Mouse (Mus musculus): ENCODE results near the gene Fap. TPM values are rescaled to one million over a fixed set of nuclear protein-coding genes. Genes with fewer than 3 reads are reported as not detected.

Fap gene
- polyA plus RNA-seq, 1 experiment from 2014 or later, result not detected

GRCm38 (mm10) chr2:62531065-62531464 lies 42.8 kb downstream of the Fap start:
- ChIA-PET CTCF (no interaction called here), POLR2A (interaction anchor here (0.5 kb wide), 1 partner anchor 751 kb away, joined by 3 read pairs; no protein-coding TSS in a partner anchor)
- DNase-seq (ENCODE audit: low read depth, low spot score) (no peak), ATAC-seq (no peak)
- in situ Hi-C loops (cut with MboI; ENCODE audit: low pct_unique_long_range_greater_than_20kb), result no loop called here
- H3K27me3 ChIP-seq, result peaks cover 13% of the 10 kb centered on the region
- no peak for TF ChIP-seq CTCF (IDR thresholded peaks at IDR 0.05)

- no peak for ATAC-seq
- DNase-seq (ENCODE audit: low read depth, low spot score), result no peak
- peaks cover 22% of the 10 kb centered on the region for H3K27me3 ChIP-seq
- TF ChIP-seq CTCF (IDR thresholded peaks at IDR 0.05), result no peak
- in situ Hi-C loops (cut with MboI; ENCODE audit: low pct_unique_long_range_greater_than_20kb), result no loop called here
- ChIA-PET CTCF (no interaction called here), POLR2A (no interaction called here)
Measured at GRCm38 (mm10) chr2:62526399-62526798, 47.5 kb downstream of the Fap start.

- ATAC-seq, result no peak
- H3K27me3 ChIP-seq, result peaks cover 31% of the 10 kb centered on the region
- DNase-seq (ENCODE audit: low read depth, low spot score), result no peak
- ChIA-PET CTCF (no interaction called here), POLR2A (no interaction called here)
- no peak for TF ChIP-seq CTCF (IDR thresholded peaks at IDR 0.05)
- in situ Hi-C loops (cut with MboI; ENCODE audit: low pct_unique_long_range_greater_than_20kb), result no loop called here
Measured at GRCm38 (mm10) chr2:62517790-62518189, 56.1 kb downstream of the Fap start.

- no peak for TF ChIP-seq CTCF (IDR thresholded peaks at IDR 0.05)
- in situ Hi-C loops (cut with MboI; ENCODE audit: low pct_unique_long_range_greater_than_20kb), result no loop called here
Measured at GRCm38 (mm10) chr2:62514477-62514876, 59.4 kb downstream of the Fap start.

GRCm38 (mm10) chr2:62513477-62513876 lies 60.4 kb downstream of the Fap start:
- H3K27me3 ChIP-seq, result peaks cover 23% of the 10 kb centered on the region
- ATAC-seq, result no peak
- no peak for TF ChIP-seq CTCF (IDR thresholded peaks at IDR 0.05)
- in situ Hi-C loops (cut with MboI; ENCODE audit: low pct_unique_long_range_greater_than_20kb), result no loop called here
- POLR2A ChIA-PET, result no interaction called here
- CTCF ChIA-PET, result no interaction called here
- no peak for DNase-seq (ENCODE audit: low read depth, low spot score)

More at GRCm38 (mm10) chr2:62514477-62514876, 59.4 kb downstream of the Fap start:
- H3K27me3 ChIP-seq, result peaks cover 26% of the 10 kb centered on the region
- ATAC-seq (no peak), DNase-seq (ENCODE audit: low read depth, low spot score) (no peak)
- CTCF ChIA-PET, result interaction anchor here (1.3 kb wide), 1 partner anchor 30 kb away, joined by 3 read pairs; no protein-coding TSS in a partner anchor
- POLR2A ChIA-PET, result no interaction called here

GRCm38 (mm10) chr2:62507130-62507529 lies 66.7 kb downstream of the Fap start:
- ATAC-seq, result no peak
- no peak for TF ChIP-seq CTCF (IDR thresholded peaks at IDR 0.05)
- ChIA-PET POLR2A (no interaction called here), CTCF (no interaction called here)
- H3K27me3 ChIP-seq, result peaks cover 14% of the 10 kb centered on the region
- no peak for DNase-seq (ENCODE audit: low read depth, low spot score)
- in situ Hi-C loops (cut with MboI; ENCODE audit: low pct_unique_long_range_greater_than_20kb), result no loop called here

GRCm38 (mm10) chr2:62506441-62506840 lies 67.4 kb downstream of the Fap start:
- DNase-seq (ENCODE audit: low read depth, low spot score), result no peak
- in situ Hi-C loops (cut with MboI; ENCODE audit: low pct_unique_long_range_greater_than_20kb), result no loop called here
- CTCF ChIA-PET, result no interaction called here
- POLR2A ChIA-PET, result no interaction called here
- no peak for ATAC-seq
- TF ChIP-seq CTCF (IDR thresholded peaks at IDR 0.05), result no peak
- peaks cover 8% of the 10 kb centered on the region for H3K27me3 ChIP-seq

GRCm38 (mm10) chr2:62504269-62504796 lies 69.5 kb downstream of the Fap start:
- ATAC-seq, result no peak
- in situ Hi-C loops (cut with MboI; ENCODE audit: low pct_unique_long_range_greater_than_20kb), result no loop called here
- ChIA-PET POLR2A (no interaction called here), CTCF (no interaction called here)
- DNase-seq (ENCODE audit: low read depth, low spot score), result no peak
- TF ChIP-seq CTCF (IDR thresholded peaks at IDR 0.05), result no peak
- peaks cover 8% of the 10 kb centered on the region for H3K27me3 ChIP-seq

- ChIA-PET CTCF (no interaction called here), POLR2A (no interaction called here)
- TF ChIP-seq CTCF (IDR thresholded peaks at IDR 0.05), result no peak
- ATAC-seq (no peak), DNase-seq (ENCODE audit: low read depth, low spot score) (no peak)
- in situ Hi-C loops (cut with MboI; ENCODE audit: low pct_unique_long_range_greater_than_20kb), result no loop called here
- H3K27me3 ChIP-seq, result peaks cover 8% of the 10 kb centered on the region
Measured at GRCm38 (mm10) chr2:62503326-62503725, 70.5 kb downstream of the Fap start.

GRCm38 (mm10) chr2:62502516-62502915 lies 71.4 kb downstream of the Fap start:
- in situ Hi-C loops (cut with MboI; ENCODE audit: low pct_unique_long_range_greater_than_20kb), result no loop called here
- ChIA-PET CTCF (no interaction called here), POLR2A (no interaction called here)
- ATAC-seq (no peak), DNase-seq (ENCODE audit: low read depth, low spot score) (no peak)
- TF ChIP-seq CTCF (IDR thresholded peaks at IDR 0.05), result no peak
- peaks cover 11% of the 10 kb centered on the region for H3K27me3 ChIP-seq

GRCm38 (mm10) chr2:62498821-62499220 lies 75.1 kb downstream of the Fap start:
- H3K27me3 ChIP-seq, result peaks cover 14% of the 10 kb centered on the region
- ChIA-PET POLR2A (no interaction called here), CTCF (no interaction called here)
- ATAC-seq (no peak), DNase-seq (ENCODE audit: low read depth, low spot score) (no peak)
- no peak for TF ChIP-seq CTCF (IDR thresholded peaks at IDR 0.05)
- in situ Hi-C loops (cut with MboI; ENCODE audit: low pct_unique_long_range_greater_than_20kb), result no loop called here

- POLR2A ChIA-PET, result interaction anchor here (0.6 kb wide), 1 partner anchor 28 kb away, joined by 3 read pairs; no protein-coding TSS in a partner anchor
- CTCF ChIA-PET, result interaction anchor here (1.7 kb wide), 1 partner anchor 13 kb away, joined by 4 read pairs; no protein-coding TSS in a partner anchor
- no peak for TF ChIP-seq CTCF (IDR thresholded peaks at IDR 0.05)
- in situ Hi-C loops (cut with MboI; ENCODE audit: low pct_unique_long_range_greater_than_20kb), result no loop called here
- ATAC-seq (no peak), DNase-seq (ENCODE audit: low read depth, low spot score) (no peak)
- peaks cover 11% of the 10 kb centered on the region for H3K27me3 ChIP-seq
Measured at GRCm38 (mm10) chr2:62498086-62498485, 75.8 kb downstream of the Fap start.

Data from Patski (cell line).